Mouse (Mus musculus): ENCODE results near the gene Dusp9. TPM values are rescaled to one million over a fixed set of nuclear protein-coding genes. Genes with fewer than 3 reads are reported as not detected.

Gene Dusp9
- total RNA-seq (2017): not detected in 3 replicates

- no peak for ATAC-seq (replicated peaks; ENCODE audit: insufficient number of reproducible peaks, low FRiP score, low TSS enrichment, poor library complexity, severe bottlenecking)
These were observed at the start of gene Dusp9 for GRCm38 (mm10) chrX:73639255-73639675. Gene Dusp9 (plus strand): TSS chrX:73639419.

GRCm38 (mm10) chrX:73593212-73593611, 46.0 kb upstream of the Dusp9 start:
- peak; percentile 76; the same call in 1 of the 2 replicates for ATAC-seq (replicated peaks; ENCODE audit: insufficient number of reproducible peaks, low FRiP score, low TSS enrichment, poor library complexity, severe bottlenecking)

- ATAC-seq (replicated peaks; ENCODE audit: insufficient number of reproducible peaks, low FRiP score, low TSS enrichment, poor library complexity, severe bottlenecking): no peak
These were observed 44.6 kb upstream of the Dusp9 start for GRCm38 (mm10) chrX:73594451-73595121.

- no peak for ATAC-seq (replicated peaks; ENCODE audit: insufficient number of reproducible peaks, low FRiP score, low TSS enrichment, poor library complexity, severe bottlenecking)
These were observed 43.8 kb upstream of the Dusp9 start for GRCm38 (mm10) chrX:73595297-73595938.

GRCm38 (mm10) chrX:73601456-73601855, 37.8 kb upstream of the Dusp9 start:
- no peak for ATAC-seq (replicated peaks; ENCODE audit: insufficient number of reproducible peaks, low FRiP score, low TSS enrichment, poor library complexity, severe bottlenecking)

- no peak for ATAC-seq (replicated peaks; ENCODE audit: insufficient number of reproducible peaks, low FRiP score, low TSS enrichment, poor library complexity, severe bottlenecking)
These were observed 25.6 kb upstream of the Dusp9 start for GRCm38 (mm10) chrX:73613665-73614064.

GRCm38 (mm10) chrX:73615876-73616275, 23.3 kb upstream of the Dusp9 start:
- no peak for ATAC-seq (replicated peaks; ENCODE audit: insufficient number of reproducible peaks, low FRiP score, low TSS enrichment, poor library complexity, severe bottlenecking)

GRCm38 (mm10) chrX:73619401-73619800, 19.8 kb upstream of the Dusp9 start:
- no peak for ATAC-seq (replicated peaks; ENCODE audit: insufficient number of reproducible peaks, low FRiP score, low TSS enrichment, poor library complexity, severe bottlenecking)

- ATAC-seq (replicated peaks; ENCODE audit: insufficient number of reproducible peaks, low FRiP score, low TSS enrichment, poor library complexity, severe bottlenecking): no peak
These were observed 19.3 kb upstream of the Dusp9 start for GRCm38 (mm10) chrX:73619890-73620289.

- ATAC-seq (replicated peaks; ENCODE audit: insufficient number of reproducible peaks, low FRiP score, low TSS enrichment, poor library complexity, severe bottlenecking): no peak
These were observed 12.2 kb upstream of the Dusp9 start for GRCm38 (mm10) chrX:73626981-73627380.

- no peak for ATAC-seq (replicated peaks; ENCODE audit: insufficient number of reproducible peaks, low FRiP score, low TSS enrichment, poor library complexity, severe bottlenecking)
These were observed 3.8 kb upstream of the Dusp9 start for GRCm38 (mm10) chrX:73635425-73635824.

- ATAC-seq (replicated peaks; ENCODE audit: insufficient number of reproducible peaks, low FRiP score, low TSS enrichment, poor library complexity, severe bottlenecking): no peak
These were observed 1.8 kb upstream of the Dusp9 start for GRCm38 (mm10) chrX:73637415-73637814.

- ATAC-seq (replicated peaks; ENCODE audit: insufficient number of reproducible peaks, low FRiP score, low TSS enrichment, poor library complexity, severe bottlenecking): no peak
These were observed 766 bp downstream of the Dusp9 start for GRCm38 (mm10) chrX:73639901-73640469.

- ATAC-seq (replicated peaks; ENCODE audit: insufficient number of reproducible peaks, low FRiP score, low TSS enrichment, poor library complexity, severe bottlenecking): no peak
These were observed 5.9 kb downstream of the Dusp9 start for GRCm38 (mm10) chrX:73645121-73645520.

GRCm38 (mm10) chrX:73650869-73651268, 11.7 kb downstream of the Dusp9 start:
- ATAC-seq (replicated peaks; ENCODE audit: insufficient number of reproducible peaks, low FRiP score, low TSS enrichment, poor library complexity, severe bottlenecking): no peak

GRCm38 (mm10) chrX:73653392-73653791, 14.2 kb downstream of the Dusp9 start:
- no peak for ATAC-seq (replicated peaks; ENCODE audit: insufficient number of reproducible peaks, low FRiP score, low TSS enrichment, poor library complexity, severe bottlenecking)

- ATAC-seq (replicated peaks; ENCODE audit: insufficient number of reproducible peaks, low FRiP score, low TSS enrichment, poor library complexity, severe bottlenecking): peak; percentile 59; the same call in 1 of the 2 replicates
These were observed 15.0 kb downstream of the Dusp9 start for GRCm38 (mm10) chrX:73654177-73654576.

GRCm38 (mm10) chrX:73655529-73655928, 16.3 kb downstream of the Dusp9 start:
- ATAC-seq (replicated peaks; ENCODE audit: insufficient number of reproducible peaks, low FRiP score, low TSS enrichment, poor library complexity, severe bottlenecking): peak; percentile 25; the same call in 1 of the 2 replicates

- ATAC-seq (replicated peaks; ENCODE audit: insufficient number of reproducible peaks, low FRiP score, low TSS enrichment, poor library complexity, severe bottlenecking): no peak
These were observed 19.2 kb downstream of the Dusp9 start for GRCm38 (mm10) chrX:73658391-73658790.
